Mouse (Mus musculus) hindbrain, embryonic 11.5 days (tissue): ENCODE measurements around the gene Susd1. TPM values are rescaled to one million over a fixed set of nuclear protein-coding genes. Genes with fewer than 3 reads are reported as not detected.

ENCODE experiments used
- ATAC-seq: fragments of 200-750 bp; cut with Nextera tagmentation; 2 replicates; pipeline ENCODE4 v1.8.0; 2017; ENCODE audit warnings: mild to moderate bottlenecking, moderate TSS enrichment, moderate library complexity; ENCODE audit not compliant: low FRiP score
- DNase-seq: peaks from one replicate; pipeline ENCODE4 v3.0.0-alpha.2; 2015; ENCODE audit warnings: low spot score
- H3K27ac ChIP-seq: fragments of 300-500 bp; sonication (generic); 2 replicates; pipeline ENCODE4 v1.5.1; 2014; ENCODE audit warnings: mild to moderate bottlenecking, low read depth, low read length
- H3K27me3 ChIP-seq: fragments of 300-500 bp; sonication (generic); 2 replicates; pipeline ENCODE4 v1.6.1; 2014; ENCODE audit warnings: mild to moderate bottlenecking, low read length, moderate library complexity, mixed read lengths; ENCODE audit not compliant: control insufficient read depth, insufficient read depth
- H3K36me3 ChIP-seq: fragments of 300-500 bp; sonication (generic); 2 replicates; pipeline ENCODE4 v1.6.1; 2014; ENCODE audit warnings: mild to moderate bottlenecking, low read length, moderate library complexity, mixed read lengths; ENCODE audit not compliant: control insufficient read depth, insufficient read depth
- H3K4me1 ChIP-seq: fragments of 300-500 bp; sonication (generic); replicated peaks from 2 replicates; pipeline ENCODE4 v1.6.1; 2014; ENCODE audit warnings: low read length, mixed read lengths; ENCODE audit not compliant: control insufficient read depth, insufficient read depth
- H3K4me2 ChIP-seq: fragments of 300-500 bp; sonication (generic); replicated peaks from 2 replicates; pipeline ENCODE4 v1.6.1; 2014; ENCODE audit warnings: mild to moderate bottlenecking, low read depth, low read length
- H3K4me3 ChIP-seq: fragments of 300-500 bp; sonication (generic); 2 replicates; pipeline ENCODE4 v1.5.1; 2014; ENCODE audit warnings: low read depth, low read length
- H3K9ac ChIP-seq: fragments of 300-500 bp; sonication (generic); 2 replicates; pipeline ENCODE4 v1.6.1; 2014; ENCODE audit warnings: low read depth, low read length
- H3K9me3 ChIP-seq: fragments of 300-500 bp; sonication (generic); 2 replicates; pipeline ENCODE4 v1.6.1; 2016; ENCODE audit warnings: low read length; ENCODE audit not compliant: control insufficient read depth
- WGBS: fragments of 180-500 bp; shearing (Covaris S2); extraction: QIAGEN DNeasy Blood & Tissue Kit; methylation state at CpG from one replicate; pipeline ENCODE4 v1.1.7; 2014; 5-methylcytosine and 5-hydroxymethylcytosine counted together
- polyA plus RNA-seq: library from polyadenylated mRNA; unstranded; fragments of >200 nt; fragmentation: Nextera tagmentation; extraction: Ambion mirVana; gene quantifications from 2 replicates; pipeline ENCODE4 v1.2.1, GENCODE M21; 2014

The Susd1 gene
- polyA plus RNA-seq, 1 experiment from 2014 or later: 0.94 TPM

- H3K4me3 ChIP-seq: no peak overlapping the region
- no peaks in the 10 kb centered on the region for H3K9me3 ChIP-seq
- H3K27me3 ChIP-seq: peaks cover 2% of the 10 kb centered on the region; the same call in 1 of the 2 replicates
- ATAC-seq (no peak), DNase-seq (no peak)
- H3K27ac ChIP-seq: no peak overlapping the region
- no peaks in the 10 kb centered on the region for H3K36me3 ChIP-seq
- no peaks in the 10 kb centered on the region for H3K4me1 ChIP-seq
- 82% methylated on average over 4 of the region's 4 CpGs for WGBS
- H3K9ac ChIP-seq: no peak overlapping the region
- H3K4me2 ChIP-seq: no peak overlapping the region
These were observed 5.7 kb upstream of the Susd1 start for GRCm38 (mm10) chr4:59444085-59444484.

- H3K4me1 ChIP-seq: peaks cover 4% of the 10 kb centered on the region; the same call in 1 of the 2 replicates
- no peaks in the 10 kb centered on the region for H3K36me3 ChIP-seq
These were observed 2.8 kb upstream of the Susd1 start for GRCm38 (mm10) chr4:59441265-59441664.

GRCm38 (mm10) chr4:59439960-59440359 lies 1.5 kb upstream of the Susd1 start:
- Histone ChIP-seq H3K27me3 (peaks cover 12% of the 10 kb centered on the region; the same call in 1 of the 2 replicates), H3K4me2 (no peak overlapping the region), H3K27ac (no peak overlapping the region), H3K36me3 (no peaks in the 10 kb centered on the region), H3K9me3 (no peaks in the 10 kb centered on the region), H3K4me3 (no peak overlapping the region), H3K4me1 (peaks cover 4% of the 10 kb centered on the region; the same call in 1 of the 2 replicates), H3K9ac (no peak overlapping the region)
- ATAC-seq (no peak), DNase-seq (no peak)
- WGBS: 49% methylated on average over 2 of the region's 2 CpGs

More at GRCm38 (mm10) chr4:59441265-59441664, 2.8 kb upstream of the Susd1 start:
- WGBS: 82% methylated on average over 1 of the region's 1 CpGs
- Histone ChIP-seq H3K4me2 (no peak overlapping the region), H3K9me3 (no peaks in the 10 kb centered on the region), H3K4me3 (no peak overlapping the region), H3K27me3 (peaks cover 12% of the 10 kb centered on the region; the same call in 1 of the 2 replicates), H3K9ac (no peak overlapping the region), H3K27ac (no peak overlapping the region)
- DNase-seq (no peak), ATAC-seq (no peak)

- Histone ChIP-seq H3K4me3 (peak overlapping the region; percentile 57; the same call in 1 of the 2 replicates), H3K9ac (no peak overlapping the region), H3K27me3 (peaks cover 12% of the 10 kb centered on the region; the same call in 1 of the 2 replicates), H3K4me1 (peaks cover 4% of the 10 kb centered on the region; the same call in 1 of the 2 replicates), H3K27ac (no peak overlapping the region), H3K4me2 (no peak overlapping the region), H3K36me3 (no peaks in the 10 kb centered on the region), H3K9me3 (no peaks in the 10 kb centered on the region)
- ATAC-seq (no peak), DNase-seq (no peak)
- 35% methylated on average over 5 of the region's 5 CpGs for WGBS
These were observed 608 bp upstream of the Susd1 start for GRCm38 (mm10) chr4:59439041-59439440.

GRCm38 (mm10) chr4:59435951-59436350 lies 2.5 kb downstream of the Susd1 start:
- H3K27me3 ChIP-seq: peaks cover 12% of the 10 kb centered on the region; the same call in 1 of the 2 replicates
- no peak overlapping the region for H3K9ac ChIP-seq
- no peaks in the 10 kb centered on the region for H3K36me3 ChIP-seq
- no peak for DNase-seq
- H3K9me3 ChIP-seq: no peaks in the 10 kb centered on the region
- 87% methylated on average over 4 of the region's 4 CpGs for WGBS
- no peak overlapping the region for H3K27ac ChIP-seq
- H3K4me1 ChIP-seq: peaks cover 4% of the 10 kb centered on the region; the same call in 1 of the 2 replicates
- H3K4me3 ChIP-seq: no peak overlapping the region
- ATAC-seq: no peak
- no peak overlapping the region for H3K4me2 ChIP-seq

GRCm38 (mm10) chr4:59434039-59434438 lies 4.4 kb downstream of the Susd1 start:
- Histone ChIP-seq H3K9ac (no peak overlapping the region), H3K27ac (no peak overlapping the region), H3K27me3 (peaks cover 9% of the 10 kb centered on the region; the same call in 1 of the 2 replicates), H3K36me3 (no peaks in the 10 kb centered on the region), H3K4me1 (peaks cover 4% of the 10 kb centered on the region; the same call in 1 of the 2 replicates), H3K4me3 (no peak overlapping the region), H3K9me3 (no peaks in the 10 kb centered on the region), H3K4me2 (no peak overlapping the region)
- ATAC-seq (no peak), DNase-seq (no peak)
- 67% methylated on average over 3 of the region's 3 CpGs for WGBS

- no peak overlapping the region for H3K9ac ChIP-seq
- no peaks in the 10 kb centered on the region for H3K27me3 ChIP-seq
- H3K36me3 ChIP-seq: no peaks in the 10 kb centered on the region
- DNase-seq: no peak
- H3K4me3 ChIP-seq: no peak overlapping the region
- H3K9me3 ChIP-seq: no peaks in the 10 kb centered on the region
- 88% methylated on average over 6 of the region's 6 CpGs for WGBS
- H3K4me2 ChIP-seq: no peak overlapping the region
- H3K27ac ChIP-seq: no peak overlapping the region
- no peak for ATAC-seq
- no peaks in the 10 kb centered on the region for H3K4me1 ChIP-seq
These were observed 9.3 kb downstream of the Susd1 start for GRCm38 (mm10) chr4:59429128-59429527.

GRCm38 (mm10) chr4:59426429-59426828 lies 12.0 kb downstream of the Susd1 start:
- H3K27me3 ChIP-seq: no peaks in the 10 kb centered on the region
- H3K36me3 ChIP-seq: no peaks in the 10 kb centered on the region
- no peaks in the 10 kb centered on the region; the same call in 1 of the 2 replicates for H3K4me1 ChIP-seq
- DNase-seq: no peak
- 83% methylated on average over 5 of the region's 5 CpGs for WGBS
- H3K4me2 ChIP-seq: no peak overlapping the region
- no peak overlapping the region for H3K9ac ChIP-seq
- no peak overlapping the region for H3K27ac ChIP-seq
- no peaks in the 10 kb centered on the region for H3K9me3 ChIP-seq
- no peak overlapping the region for H3K4me3 ChIP-seq
- ATAC-seq: no peak

- H3K4me3 ChIP-seq: no peak overlapping the region
- no peak overlapping the region for H3K4me2 ChIP-seq
- ATAC-seq (no peak), DNase-seq (no peak)
- no peak overlapping the region for H3K9ac ChIP-seq
- H3K4me1 ChIP-seq: no peaks in the 10 kb centered on the region; the same call in 1 of the 2 replicates
- H3K27me3 ChIP-seq: no peaks in the 10 kb centered on the region
- H3K27ac ChIP-seq: no peak overlapping the region
- no peaks in the 10 kb centered on the region for H3K36me3 ChIP-seq
- no peaks in the 10 kb centered on the region for H3K9me3 ChIP-seq
These were observed 15.6 kb downstream of the Susd1 start for GRCm38 (mm10) chr4:59422808-59423207.
